Mouse (Mus musculus) CD4-positive helper T cell, adult 2 months (primary cell): ENCODE measurements around the gene Uevld.
"Not testable (repeated sequence)": the region's sequence is repeated elsewhere in the genome, so short reads cannot be mapped to it uniquely, and the experiment has no call there.

Experiments
- DNase-seq: peaks from one replicate; pipeline ENCODE4 v3.0.0-alpha.2; 2012; ENCODE audit warnings: low read depth, missing footprints, low spot score

Uevld gene

GRCm38 (mm10) chr7:46969898-46970297, 11.6 kb upstream of the Uevld start:
- no peak for DNase-seq

GRCm38 (mm10) chr7:46964070-46964469, 5.7 kb upstream of the Uevld start:
- no peak for DNase-seq

- peak; percentile 76 for DNase-seq
Observed at GRCm38 (mm10) chr7:46962806-46963618, 4.7 kb upstream of the Uevld start.

- DNase-seq: no peak
Observed at GRCm38 (mm10) chr7:46962132-46962531, 3.8 kb upstream of the Uevld start.

- no peak for DNase-seq
Observed at GRCm38 (mm10) chr7:46960991-46961390, 2.7 kb upstream of the Uevld start.

- DNase-seq: no peak
Observed at GRCm38 (mm10) chr7:46958853-46959252, 526 bp upstream of the Uevld start.

GRCm38 (mm10) chr7:46935847-46936246, 22.5 kb downstream of the Uevld start:
- peak; percentile 49 for DNase-seq

GRCm38 (mm10) chr7:46934788-46935187, 23.5 kb downstream of the Uevld start:
- DNase-seq: no peak

GRCm38 (mm10) chr7:46931370-46931769, 27.0 kb downstream of the Uevld start:
- no peak for DNase-seq

GRCm38 (mm10) chr7:46928291-46928690, 30.0 kb downstream of the Uevld start:
- no peak for DNase-seq

GRCm38 (mm10) chr7:46922075-46922474, 36.3 kb downstream of the Uevld start:
- DNase-seq: no peak

GRCm38 (mm10) chr7:46919551-46920176, 38.7 kb downstream of the Uevld start, which contains the start of gene Tsg101:
Gene Tsg101, minus strand, starts transcription at chr7:46919969.
- DNase-seq: peak; percentile 93

- DNase-seq: peak; percentile 26
Observed at GRCm38 (mm10) chr7:46918678-46919371, 39.5 kb downstream of the Uevld start.

GRCm38 (mm10) chr7:46916376-46916775, 42.0 kb downstream of the Uevld start:
- DNase-seq: no peak

GRCm38 (mm10) chr7:46911250-46911649, 47.1 kb downstream of the Uevld start:
- no peak for DNase-seq

- DNase-seq: peak; percentile 74
Observed at GRCm38 (mm10) chr7:46899343-46899742, 59.0 kb downstream of the Uevld start.

GRCm38 (mm10) chr7:46895511-46895910, 62.8 kb downstream of the Uevld start:
- DNase-seq: no peak

GRCm38 (mm10) chr7:46883304-46883703, 75.0 kb downstream of the Uevld start:
- no peak for DNase-seq

- DNase-seq: not testable (repeated sequence)
Observed at GRCm38 (mm10) chr7:46881941-46882340, 76.4 kb downstream of the Uevld start.

GRCm38 (mm10) chr7:46880992-46881391, 77.3 kb downstream of the Uevld start:
- no peak for DNase-seq

- no peak for DNase-seq
Observed at GRCm38 (mm10) chr7:46879851-46880250, 78.5 kb downstream of the Uevld start.

- no peak for DNase-seq
Observed at GRCm38 (mm10) chr7:46877255-46877654, 81.1 kb downstream of the Uevld start.
